Mouse (Mus musculus): ENCODE measurements at regions not wholly inside any gene's neighbourhood (a gene's known extent, or its start where the extent isn't known, plus 50 kb on each side); places are given as distances from the start of the nearest gene placed in this dataset.

DNA sequence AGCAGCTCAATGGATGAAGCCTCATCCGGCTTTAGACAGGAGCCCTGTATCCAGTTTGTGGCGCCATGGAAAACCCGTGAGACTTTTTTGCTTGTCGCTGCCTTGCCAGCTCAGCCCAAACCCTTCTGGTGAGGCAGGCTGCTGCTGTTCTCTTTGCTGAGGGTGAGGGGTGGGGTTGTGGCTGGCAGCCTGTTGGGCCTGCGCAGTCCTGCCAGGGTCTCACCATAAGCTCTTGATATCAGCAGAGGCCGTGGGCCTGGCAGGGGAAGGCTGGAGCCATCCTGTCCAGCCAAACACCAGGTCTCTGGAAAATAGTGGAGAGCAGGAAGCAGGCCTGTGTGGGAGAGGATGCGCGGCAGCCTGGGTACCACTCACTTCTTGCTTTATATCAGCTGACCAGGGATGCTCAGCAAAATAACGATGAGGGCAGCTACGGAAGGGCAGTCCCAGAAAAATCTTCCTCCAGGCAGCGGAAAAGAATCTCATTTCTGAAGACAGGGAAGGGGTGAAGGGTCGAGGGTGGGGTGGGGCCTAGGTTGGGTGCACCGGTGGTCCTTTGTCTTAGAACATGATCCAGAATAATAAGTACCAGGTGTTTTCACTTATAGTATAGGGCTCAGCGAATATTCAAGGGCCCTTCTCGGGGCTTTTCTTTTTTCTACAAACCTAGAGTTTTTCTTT is 73.4 kb upstream of the Medag start:
- DNase-seq (ENCODE audit: low spot score) = no peak

DNA sequence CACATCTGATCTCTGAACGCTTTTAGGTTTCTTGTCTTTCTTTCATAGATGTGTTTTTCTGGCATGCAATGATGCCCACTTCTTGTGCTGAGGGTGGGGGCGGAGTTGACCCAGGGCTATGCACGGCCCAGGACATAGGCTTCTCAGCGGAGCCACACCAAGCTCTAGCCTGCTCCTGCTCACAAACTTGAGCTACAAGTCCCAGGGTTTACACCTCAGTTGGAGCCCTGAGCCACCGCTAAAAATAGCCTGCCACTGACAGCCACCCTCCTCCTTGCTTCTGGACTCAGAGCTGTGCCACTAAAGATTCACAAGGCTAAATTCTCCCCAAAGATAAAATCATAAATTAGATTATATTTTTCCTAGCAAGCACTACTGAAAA is 72.9 kb upstream of the Medag start:
- no peak for DNase-seq (ENCODE audit: low spot score)

GRCm38 (mm10) chr5:149340361-149340760 is 71.2 kb upstream of the Medag start:
- DNase-seq (ENCODE audit: low spot score) = no peak

DNA sequence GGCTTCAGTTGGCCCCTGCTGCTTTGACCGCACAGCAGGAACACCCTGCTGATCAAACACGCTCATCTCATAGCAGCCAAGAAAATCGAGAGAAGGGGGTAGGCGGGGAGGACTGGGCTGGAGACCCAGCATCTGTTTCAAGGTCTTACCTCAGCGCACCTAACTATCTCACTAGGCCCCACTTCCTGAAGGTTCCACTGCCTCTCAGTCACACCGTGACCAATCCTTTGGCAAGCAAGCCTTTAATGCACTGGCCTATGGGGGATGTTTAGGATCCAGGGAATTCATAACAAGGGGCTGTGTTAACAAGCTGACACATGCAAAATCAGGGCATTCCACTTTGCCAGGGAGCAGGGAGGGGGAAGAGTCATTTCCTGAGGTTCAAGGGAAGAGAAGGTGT is 70.1 kb upstream of the Medag start:
- DNase-seq (ENCODE audit: low spot score) = no peak

DNA sequence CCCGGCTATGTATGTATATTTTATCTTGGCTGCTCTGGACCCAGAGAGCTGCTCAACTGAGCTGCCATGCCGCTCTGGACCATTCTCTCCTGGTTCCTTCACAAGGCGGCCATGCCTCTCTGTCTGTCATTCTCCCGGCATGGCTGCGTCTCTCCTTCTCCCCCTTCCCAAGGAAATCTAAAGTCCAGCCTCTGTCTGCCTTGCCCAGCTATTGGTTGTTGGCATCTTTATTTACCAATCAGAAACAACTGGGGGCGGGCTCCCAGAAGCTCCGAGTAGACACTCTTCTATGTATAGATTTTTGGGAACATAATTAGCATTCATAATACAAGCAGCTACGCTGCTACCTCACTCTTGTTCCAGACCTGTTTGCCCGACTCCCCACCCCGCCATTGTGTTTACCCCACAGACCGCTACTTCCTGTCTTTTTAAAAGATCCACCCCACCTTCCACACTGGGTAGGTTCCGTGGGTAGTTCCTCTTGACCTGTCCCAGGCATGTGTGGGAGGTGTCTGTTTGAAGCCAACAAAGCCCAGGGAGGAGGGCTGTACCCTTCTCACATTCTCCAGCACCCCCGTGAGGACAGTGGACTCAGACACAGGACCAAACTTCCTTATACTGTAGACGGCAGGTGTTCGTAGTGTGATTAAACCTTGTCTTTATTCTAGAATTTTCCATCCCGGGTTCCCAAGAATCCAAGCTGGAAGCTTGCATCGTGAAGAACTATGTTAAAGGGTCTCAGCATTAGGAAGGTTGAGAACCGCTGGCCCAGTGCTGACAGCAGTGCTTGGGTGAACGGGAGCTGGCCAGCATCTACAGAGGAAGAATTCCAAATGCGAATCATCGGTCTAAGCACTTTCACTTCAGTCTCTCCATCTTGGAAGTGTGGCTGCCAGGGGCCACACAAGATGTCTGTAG is 67.7 kb upstream of the Medag start:
- no peak for DNase-seq (ENCODE audit: low spot score)

DNA sequence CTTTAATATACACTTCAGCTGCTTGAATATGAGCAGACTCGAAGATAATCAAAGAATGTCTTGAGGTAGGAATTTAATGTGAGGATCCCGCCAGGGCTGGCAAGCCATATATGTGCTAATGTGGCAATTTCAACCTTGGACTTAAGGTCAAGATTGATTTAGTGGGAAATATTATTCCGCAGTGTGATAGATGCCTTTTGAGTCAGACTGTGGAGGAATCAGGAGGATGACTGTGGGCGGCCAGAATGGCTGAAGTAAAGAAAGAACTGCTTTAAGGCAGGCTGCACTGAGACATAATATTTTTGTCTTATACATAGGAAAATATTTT is 67.1 kb upstream of the Medag start:
- no peak for DNase-seq (ENCODE audit: low spot score)

DNA sequence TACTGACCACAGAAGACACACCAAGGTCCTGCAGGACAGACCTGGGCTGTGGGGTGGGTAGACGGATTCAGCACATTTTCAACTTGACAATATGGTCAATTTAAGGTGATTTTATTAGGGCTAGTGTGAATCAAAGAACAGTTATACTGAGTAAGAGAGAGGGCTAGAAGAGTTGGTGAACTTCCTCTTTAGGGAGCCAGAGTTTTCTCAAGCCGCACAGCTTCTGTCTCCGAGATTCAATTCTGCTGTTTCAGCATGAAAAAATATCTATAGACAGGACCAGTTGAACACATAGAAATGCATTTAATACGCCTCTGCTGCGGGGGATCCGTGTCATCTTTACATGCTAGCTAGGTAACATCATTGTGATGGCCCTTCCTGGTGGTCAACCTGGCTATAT is 66.4 kb upstream of the Medag start:
- DNase-seq (ENCODE audit: low spot score) = no peak

- DNase-seq (ENCODE audit: low spot score) = no peak
Measured at GRCm38 (mm10) chr5:149349685-149350084, 61.9 kb upstream of the Medag start.

DNA sequence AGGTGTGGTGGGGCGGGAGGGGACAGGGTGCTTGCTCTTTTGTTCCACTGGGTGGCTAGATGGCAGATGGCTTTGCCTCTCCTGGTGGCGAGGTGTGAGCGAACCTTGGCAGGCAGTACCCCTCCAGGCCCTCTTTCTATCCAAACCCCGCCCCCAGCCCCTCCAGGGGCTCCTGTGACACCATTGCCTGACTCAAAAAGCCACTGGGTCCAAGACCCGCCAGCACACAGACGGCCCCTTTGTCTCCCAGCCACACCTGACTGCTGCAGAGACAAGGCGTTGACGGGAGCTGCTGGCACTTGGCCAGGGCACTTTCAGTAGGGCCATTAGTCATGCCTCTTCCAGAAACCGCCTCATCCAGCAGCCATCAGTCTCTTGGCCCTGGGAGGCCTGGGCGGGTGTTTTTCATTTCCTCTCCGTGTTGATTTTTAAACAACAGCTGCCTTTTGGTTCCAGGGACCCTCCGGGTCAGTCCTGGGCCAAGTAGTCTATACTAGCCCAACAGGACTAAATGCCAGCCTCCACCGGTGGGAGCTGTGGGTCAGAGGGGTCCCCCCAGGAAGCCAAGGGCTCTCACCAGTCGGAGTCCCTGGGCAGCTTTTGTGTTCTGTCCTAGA is 58.4 kb upstream of the Medag start:
- DNase-seq (ENCODE audit: low spot score) = peak; percentile 58

- DNase-seq (ENCODE audit: low spot score) = no peak
Measured at GRCm38 (mm10) chr5:149354448-149355115, 57.0 kb upstream of the Medag start.

DNA sequence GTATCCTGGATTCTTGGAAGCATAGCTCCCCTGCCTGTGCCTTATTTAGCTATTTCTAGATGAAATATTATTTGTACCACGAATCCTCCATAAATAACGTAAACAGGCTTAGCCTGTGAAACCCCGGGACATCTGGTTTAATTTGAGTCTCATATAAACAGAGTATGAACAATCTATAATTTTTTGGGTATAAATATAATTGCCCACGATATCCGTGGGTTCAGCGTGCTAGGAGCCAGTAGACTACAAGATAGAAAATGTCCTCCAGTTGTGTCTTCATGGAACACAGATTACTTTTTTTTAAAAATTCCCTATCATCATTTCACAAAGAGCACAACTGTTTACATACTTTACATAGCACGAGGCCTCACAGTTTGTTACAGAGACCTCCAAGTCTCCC is 56.4 kb upstream of the Medag start:
- DNase-seq (ENCODE audit: low spot score) = no peak

DNA sequence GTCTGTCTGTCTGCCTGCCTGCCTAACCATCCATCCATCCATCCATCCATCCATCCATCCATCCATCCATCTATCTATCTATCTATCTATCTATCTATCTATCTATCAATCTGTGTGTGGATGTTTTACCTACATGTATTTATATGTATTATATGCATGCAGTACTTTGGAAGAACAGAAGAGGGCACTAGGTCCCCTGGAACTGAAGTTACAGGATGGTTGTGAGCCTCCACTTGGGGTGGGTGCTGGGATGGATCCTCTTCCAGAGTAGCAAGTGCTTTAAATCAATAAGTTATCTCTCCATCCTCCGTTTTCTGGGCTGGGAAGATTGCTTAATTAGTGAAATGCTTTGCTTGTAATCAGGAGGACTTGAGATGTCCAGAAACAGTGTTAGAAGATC is 54.6 kb upstream of the Medag start:
- DNase-seq (ENCODE audit: low spot score) = no peak
